Mouse (Mus musculus): Measurements from ENCODE around the gene Nr2f6.
A peak's percentile ranks its signal among the peaks of the same experiment; 100 is the strongest.
"Not testable (repeated sequence)": the region's sequence is repeated elsewhere in the genome, so short reads cannot be mapped to it uniquely, and the experiment has no call there.

The Nr2f6 gene

GRCm38 (mm10) chr8:71367529-71368176 lies 14.1 kb downstream of the Nr2f6 start:
- no peak for DNase-seq (ENCODE audit: low read depth, low spot score)

GRCm38 (mm10) chr8:71366771-71367528 lies 14.8 kb downstream of the Nr2f6 start, which contains the start of gene Use1:
Gene Use1, plus strand, starts transcription at chr8:71366848.
- peak; percentile 99 for DNase-seq (ENCODE audit: low read depth, low spot score)

DNA sequence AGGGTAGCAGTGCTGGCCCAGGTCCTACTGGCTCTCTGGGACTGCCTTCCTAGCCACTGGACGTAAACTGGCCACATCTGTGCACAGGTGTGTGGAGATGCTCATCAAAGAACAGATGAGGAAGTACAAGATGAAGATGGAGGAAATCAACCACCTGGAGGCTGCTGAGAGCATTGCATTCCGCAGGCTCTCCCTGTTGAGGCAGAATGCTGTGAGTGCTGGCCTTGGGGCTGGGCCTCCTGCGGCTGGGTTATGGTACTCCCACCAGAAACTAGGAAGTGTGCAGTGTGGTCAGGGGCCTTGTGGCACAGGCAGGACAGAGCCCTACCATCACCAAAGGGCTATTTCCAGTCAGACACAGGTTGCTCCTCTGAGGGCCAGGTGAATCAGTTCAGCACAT lies 23.7 kb downstream of the Nr2f6 start:
- DNase-seq (ENCODE audit: low read depth, low spot score): peak; percentile 52

DNA sequence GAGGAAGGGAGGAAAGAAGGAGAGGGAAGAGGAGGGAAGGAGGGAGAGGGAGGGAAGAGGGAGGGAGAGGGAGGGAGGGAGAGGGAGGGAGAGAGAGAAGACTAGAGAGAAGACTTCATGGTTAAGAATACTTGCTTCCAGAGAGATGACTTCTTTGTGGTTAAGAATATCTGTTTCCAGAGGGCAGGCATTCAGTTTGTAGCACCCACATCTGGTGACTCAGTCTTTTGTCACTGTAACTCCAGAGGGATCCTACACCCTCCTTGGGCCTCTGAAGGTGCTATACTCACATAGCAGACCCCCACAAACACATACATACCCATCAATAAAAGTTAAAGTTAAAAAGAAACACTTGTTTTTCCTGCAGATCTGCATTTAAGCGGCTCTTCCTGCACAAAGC lies 30.2 kb downstream of the Nr2f6 start:
- DNase-seq (ENCODE audit: low read depth, low spot score): no peak

GRCm38 (mm10) chr8:71351117-71351516 lies 30.6 kb downstream of the Nr2f6 start:
- DNase-seq (ENCODE audit: low read depth, low spot score): no peak

- no peak for DNase-seq (ENCODE audit: low read depth, low spot score)
Observed at GRCm38 (mm10) chr8:71346581-71346980, 35.2 kb downstream of the Nr2f6 start.

DNA sequence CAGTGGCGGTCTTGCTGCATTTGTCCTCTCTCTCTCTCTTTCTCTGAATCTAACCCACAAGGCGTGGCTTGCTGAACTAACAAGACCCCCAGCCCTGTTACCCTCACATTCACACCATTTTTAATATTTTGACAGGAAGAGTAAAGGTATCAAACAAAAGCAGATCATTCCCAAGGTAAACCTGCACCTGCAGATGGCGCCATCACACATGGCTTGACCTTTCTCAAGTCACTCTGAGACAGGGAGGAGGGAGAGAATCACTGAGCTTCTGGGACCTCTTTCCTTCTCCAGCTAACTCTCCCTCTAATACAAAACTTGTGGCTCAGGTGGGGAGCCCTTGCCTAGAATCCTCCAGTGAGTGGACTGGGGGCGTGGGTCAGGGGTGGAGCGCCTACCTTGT lies 41.1 kb downstream of the Nr2f6 start:
- peak; percentile 45 for DNase-seq (ENCODE audit: low read depth, low spot score)

GRCm38 (mm10) chr8:71337834-71338233 lies 43.9 kb downstream of the Nr2f6 start:
- DNase-seq (ENCODE audit: low read depth, low spot score): not testable (repeated sequence)

DNA sequence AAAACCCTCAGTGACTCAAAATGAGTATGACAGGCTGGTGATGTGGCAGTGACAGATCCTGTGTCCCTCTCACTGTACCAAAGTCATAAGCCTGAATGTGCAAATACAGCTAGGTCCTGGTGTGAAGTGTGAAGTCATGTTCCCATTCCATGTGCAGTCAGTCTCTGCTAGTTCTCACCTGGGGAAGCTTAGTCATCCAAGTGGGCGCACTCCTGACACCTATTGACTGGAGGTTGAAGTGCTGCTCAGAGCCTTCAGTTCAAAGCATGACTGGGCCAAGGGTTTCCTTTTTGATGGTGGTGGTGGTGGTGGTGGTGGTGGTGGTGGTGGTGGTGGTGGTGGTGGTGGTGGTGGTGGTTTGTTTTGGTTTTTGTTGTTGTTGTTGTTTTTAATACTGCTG lies 56.9 kb downstream of the Nr2f6 start:
- peak; percentile 63 for DNase-seq (ENCODE audit: low read depth, low spot score)
